Mouse (Mus musculus): ENCODE measurements around the gene Spata5. TPM values are rescaled to one million over a fixed set of nuclear protein-coding genes. Genes with fewer than 3 reads are reported as not detected.

Spata5 gene
- polyA plus RNA-seq, 1 experiment from 2014 or later = 43.4 TPM

DNA sequence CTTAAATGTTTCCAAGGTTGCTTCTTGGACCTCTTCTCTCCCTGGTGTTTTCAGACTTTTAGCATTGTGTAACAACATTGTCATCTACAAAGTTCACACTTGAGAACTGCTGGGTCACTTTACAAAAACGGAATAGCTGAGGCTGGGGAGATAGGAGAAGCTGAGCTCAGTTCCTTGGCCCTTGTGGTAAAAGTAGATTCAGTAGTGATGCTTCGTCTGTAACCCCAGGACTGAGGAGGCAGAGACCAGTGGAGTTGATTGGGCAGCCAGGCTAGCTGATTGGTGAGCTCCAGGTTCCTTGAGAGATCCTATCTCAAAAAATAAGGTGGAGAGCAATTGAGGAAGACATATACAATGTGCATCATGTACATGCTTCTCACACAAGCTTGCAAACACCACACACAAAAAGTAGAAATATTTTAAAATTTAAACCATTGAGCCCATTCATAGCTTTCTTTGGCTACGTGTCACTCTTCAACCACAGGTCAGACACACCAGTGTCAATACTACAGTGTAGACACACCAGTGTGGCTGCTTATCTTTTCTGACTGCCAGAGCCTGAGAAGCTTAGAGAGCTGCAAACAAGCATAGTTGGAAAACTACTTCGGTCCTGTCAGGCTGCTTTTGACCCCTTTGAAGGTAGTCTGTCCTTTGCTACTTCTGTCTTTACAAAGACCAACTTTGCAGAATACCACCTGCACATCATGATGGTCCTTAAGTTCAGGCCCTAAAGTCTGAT is 138.2 kb downstream of the Spata5 start:
- Histone ChIP-seq H3K27me3 (ENCODE audit: insufficient read depth, low read length) (no peaks in the 10 kb centered on the region), H3K9ac (replicated peaks; ENCODE audit: low read length) (no peak overlapping the region), H3K4me3 (ENCODE audit: low read length) (no peak overlapping the region), H3K36me3 (ENCODE audit: insufficient read depth, low read length) (0 out of 2 replicates have a peak, but pooled peaks cover 3% of the 10 kb centered on the region), H3K27ac (ENCODE audit: low read length) (peak overlapping the region; percentile 91), H3K4me2 (replicated peaks; ENCODE audit: low read depth, low read length) (no peak overlapping the region), H3K4me1 (ENCODE audit: insufficient read depth, low read length) (peaks cover 22% of the 10 kb centered on the region), H3K9me3 (ENCODE audit: low read length) (no peaks in the 10 kb centered on the region)
- WGBS = 80% methylated on average over 4 of the region's 4 CpGs
- no peak for ATAC-seq (ENCODE audit: low FRiP score, low TSS enrichment)

DNA sequence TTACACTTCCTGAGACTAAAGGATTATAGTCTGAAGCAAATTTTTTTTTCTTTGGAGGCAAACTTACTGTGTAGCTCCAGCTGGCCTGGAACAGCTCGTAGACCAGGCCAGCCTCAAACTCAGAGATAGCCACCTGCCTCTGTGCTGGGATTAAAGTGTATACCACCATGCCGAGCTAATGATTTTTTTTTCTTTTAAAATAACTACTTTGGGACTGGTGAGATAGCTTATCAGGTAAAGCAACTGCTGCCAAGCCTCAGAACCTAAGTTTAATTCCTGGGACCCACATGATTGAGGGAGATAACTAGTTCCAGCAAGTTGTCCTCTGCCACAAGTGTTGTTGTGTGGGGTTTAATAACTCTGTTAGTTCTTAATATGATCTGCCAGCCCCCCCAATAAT is 139.6 kb downstream of the Spata5 start:
- WGBS = 88% methylated on average over 2 of the region's 2 CpGs
- ATAC-seq (ENCODE audit: low FRiP score, low TSS enrichment) = no peak
- H3K4me2 ChIP-seq (replicated peaks; ENCODE audit: low read depth, low read length) = no peak overlapping the region

DNA sequence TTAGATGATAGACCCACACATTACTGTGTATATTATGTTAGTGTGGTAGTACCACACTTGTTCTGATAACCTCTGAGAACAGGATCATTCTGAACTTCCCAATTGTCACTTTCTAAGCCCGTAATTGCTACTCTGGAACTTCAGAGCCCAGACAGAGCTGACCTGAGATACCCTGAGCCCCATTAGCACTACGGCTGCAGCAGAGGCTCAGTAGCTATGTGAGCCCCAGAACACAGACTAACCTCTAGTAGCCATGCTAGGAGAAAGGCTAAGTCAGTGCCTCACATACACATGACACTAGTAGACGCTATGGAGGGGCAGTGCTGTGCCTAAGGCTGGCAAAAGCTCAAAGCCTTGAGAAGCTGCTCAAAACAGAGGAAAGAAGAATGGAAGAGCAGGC is 141.8 kb downstream of the Spata5 start:
- H3K27ac ChIP-seq (ENCODE audit: low read length) = no peak overlapping the region
- 0 out of 2 replicates have a peak, but pooled peaks cover 3% of the 10 kb centered on the region for H3K36me3 ChIP-seq (ENCODE audit: insufficient read depth, low read length)
- H3K9ac ChIP-seq (replicated peaks; ENCODE audit: low read length) = no peak overlapping the region
- no peak for ATAC-seq (ENCODE audit: low FRiP score, low TSS enrichment)
- H3K4me1 ChIP-seq (ENCODE audit: insufficient read depth, low read length) = peaks cover 12% of the 10 kb centered on the region
- H3K27me3 ChIP-seq (ENCODE audit: insufficient read depth, low read length) = no peaks in the 10 kb centered on the region
- no peaks in the 10 kb centered on the region for H3K9me3 ChIP-seq (ENCODE audit: low read length)
- no peak overlapping the region for H3K4me2 ChIP-seq (replicated peaks; ENCODE audit: low read depth, low read length)
- 79% methylated on average over 3 of the region's 3 CpGs for WGBS
- no peak overlapping the region for H3K4me3 ChIP-seq (ENCODE audit: low read length)

More for the DNA sequence above, 139.6 kb downstream of the Spata5 start:
- Histone ChIP-seq H3K27me3 (ENCODE audit: insufficient read depth, low read length) (no peaks in the 10 kb centered on the region), H3K4me1 (ENCODE audit: insufficient read depth, low read length) (peaks cover 22% of the 10 kb centered on the region), H3K36me3 (ENCODE audit: insufficient read depth, low read length) (0 out of 2 replicates have a peak, but pooled peaks cover 3% of the 10 kb centered on the region), H3K9me3 (ENCODE audit: low read length) (no peaks in the 10 kb centered on the region), H3K27ac (ENCODE audit: low read length) (no peak overlapping the region), H3K9ac (replicated peaks; ENCODE audit: low read length) (no peak overlapping the region), H3K4me3 (ENCODE audit: low read length) (no peak overlapping the region)

DNA sequence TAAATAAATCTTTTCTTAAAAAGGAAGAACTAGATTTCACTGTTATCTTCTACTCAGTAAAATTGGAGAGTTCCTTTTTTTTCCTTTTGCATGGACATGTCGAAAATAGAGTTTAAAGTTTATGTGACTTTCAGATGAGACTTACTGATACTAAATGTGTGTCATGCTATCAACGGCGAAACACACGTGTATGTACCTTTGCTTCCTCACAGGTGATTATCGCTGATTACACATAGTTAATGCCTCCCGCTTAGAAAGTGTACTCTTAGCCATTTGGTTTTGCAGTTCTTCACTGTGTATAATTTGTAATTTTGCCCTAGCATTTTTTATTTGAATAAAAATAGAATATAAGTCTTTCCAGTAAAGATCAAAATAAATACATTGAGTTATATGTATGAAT is 146.4 kb downstream of the Spata5 start:
- Histone ChIP-seq H3K27ac (ENCODE audit: low read length) (no peak overlapping the region), H3K9me3 (ENCODE audit: low read length) (no peaks in the 10 kb centered on the region), H3K27me3 (ENCODE audit: insufficient read depth, low read length) (no peaks in the 10 kb centered on the region), H3K9ac (replicated peaks; ENCODE audit: low read length) (no peak overlapping the region), H3K4me3 (ENCODE audit: low read length) (no peak overlapping the region), H3K4me2 (replicated peaks; ENCODE audit: low read depth, low read length) (no peak overlapping the region), H3K36me3 (ENCODE audit: insufficient read depth, low read length) (no peaks in the 10 kb centered on the region), H3K4me1 (ENCODE audit: insufficient read depth, low read length) (no peaks in the 10 kb centered on the region; the same call in 1 of the 2 replicates)
- 92% methylated on average over 6 of the region's 6 CpGs for WGBS
- no peak for ATAC-seq (ENCODE audit: low FRiP score, low TSS enrichment)

DNA sequence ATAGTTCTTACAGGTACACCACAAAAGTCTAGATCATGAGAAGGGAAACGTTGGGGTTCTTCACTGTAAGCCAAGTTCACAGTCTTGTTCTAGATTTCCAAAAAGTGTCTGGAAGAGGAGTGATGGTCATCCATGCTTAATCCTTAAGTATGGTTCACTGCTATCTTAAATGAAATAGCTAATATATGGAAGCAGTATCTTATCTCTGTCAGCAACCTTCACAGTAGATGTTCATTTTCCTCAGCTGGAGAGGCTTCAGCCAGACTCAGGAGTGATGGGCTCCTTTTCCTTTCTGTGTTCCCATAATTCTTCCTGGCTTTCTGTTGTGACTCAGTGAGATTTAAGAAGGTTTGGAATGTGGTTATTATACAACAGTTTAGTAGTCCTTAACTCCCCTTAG is 147.8 kb downstream of the Spata5 start:
- 87% methylated on average over 1 of the region's 1 CpGs for WGBS
- Histone ChIP-seq H3K4me2 (replicated peaks; ENCODE audit: low read depth, low read length) (no peak overlapping the region), H3K4me3 (ENCODE audit: low read length) (no peak overlapping the region), H3K4me1 (ENCODE audit: insufficient read depth, low read length) (no peaks in the 10 kb centered on the region; the same call in 1 of the 2 replicates), H3K36me3 (ENCODE audit: insufficient read depth, low read length) (no peaks in the 10 kb centered on the region), H3K27me3 (ENCODE audit: insufficient read depth, low read length) (no peaks in the 10 kb centered on the region), H3K27ac (ENCODE audit: low read length) (no peak overlapping the region), H3K9me3 (ENCODE audit: low read length) (no peaks in the 10 kb centered on the region), H3K9ac (replicated peaks; ENCODE audit: low read length) (no peak overlapping the region)
- ATAC-seq (ENCODE audit: low FRiP score, low TSS enrichment) = no peak

DNA sequence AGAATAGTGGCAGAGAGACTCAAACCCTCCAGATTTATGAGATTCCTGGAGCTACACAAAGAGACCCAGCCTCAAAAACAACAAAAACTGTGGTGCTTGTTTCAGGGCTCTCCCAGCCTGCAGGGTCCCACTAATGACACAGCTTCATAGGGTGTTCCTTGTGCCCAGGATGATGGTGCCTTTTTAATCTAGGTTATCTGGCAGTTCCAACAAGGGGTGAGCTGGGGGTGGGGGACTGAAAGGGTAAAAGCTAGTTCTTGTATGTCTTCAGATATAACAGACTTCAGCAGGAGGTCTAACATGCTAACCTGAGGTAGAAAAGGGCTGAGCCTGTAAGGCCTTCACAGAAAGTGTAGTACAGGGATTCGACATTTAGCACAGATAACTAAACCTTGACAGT is 149.1 kb downstream of the Spata5 start:
- H3K27me3 ChIP-seq (ENCODE audit: insufficient read depth, low read length) = no peaks in the 10 kb centered on the region
- H3K4me1 ChIP-seq (ENCODE audit: insufficient read depth, low read length) = no peaks in the 10 kb centered on the region; the same call in 1 of the 2 replicates
- H3K4me2 ChIP-seq (replicated peaks; ENCODE audit: low read depth, low read length) = no peak overlapping the region
- no peak overlapping the region for H3K4me3 ChIP-seq (ENCODE audit: low read length)
- no peak for ATAC-seq (ENCODE audit: low FRiP score, low TSS enrichment)
- no peak overlapping the region for H3K9ac ChIP-seq (replicated peaks; ENCODE audit: low read length)
- no peaks in the 10 kb centered on the region for H3K9me3 ChIP-seq (ENCODE audit: low read length)
- WGBS = 85% methylated on average over 1 of the region's 1 CpGs
- no peak overlapping the region for H3K27ac ChIP-seq (ENCODE audit: low read length)
- H3K36me3 ChIP-seq (ENCODE audit: insufficient read depth, low read length) = no peaks in the 10 kb centered on the region

DNA sequence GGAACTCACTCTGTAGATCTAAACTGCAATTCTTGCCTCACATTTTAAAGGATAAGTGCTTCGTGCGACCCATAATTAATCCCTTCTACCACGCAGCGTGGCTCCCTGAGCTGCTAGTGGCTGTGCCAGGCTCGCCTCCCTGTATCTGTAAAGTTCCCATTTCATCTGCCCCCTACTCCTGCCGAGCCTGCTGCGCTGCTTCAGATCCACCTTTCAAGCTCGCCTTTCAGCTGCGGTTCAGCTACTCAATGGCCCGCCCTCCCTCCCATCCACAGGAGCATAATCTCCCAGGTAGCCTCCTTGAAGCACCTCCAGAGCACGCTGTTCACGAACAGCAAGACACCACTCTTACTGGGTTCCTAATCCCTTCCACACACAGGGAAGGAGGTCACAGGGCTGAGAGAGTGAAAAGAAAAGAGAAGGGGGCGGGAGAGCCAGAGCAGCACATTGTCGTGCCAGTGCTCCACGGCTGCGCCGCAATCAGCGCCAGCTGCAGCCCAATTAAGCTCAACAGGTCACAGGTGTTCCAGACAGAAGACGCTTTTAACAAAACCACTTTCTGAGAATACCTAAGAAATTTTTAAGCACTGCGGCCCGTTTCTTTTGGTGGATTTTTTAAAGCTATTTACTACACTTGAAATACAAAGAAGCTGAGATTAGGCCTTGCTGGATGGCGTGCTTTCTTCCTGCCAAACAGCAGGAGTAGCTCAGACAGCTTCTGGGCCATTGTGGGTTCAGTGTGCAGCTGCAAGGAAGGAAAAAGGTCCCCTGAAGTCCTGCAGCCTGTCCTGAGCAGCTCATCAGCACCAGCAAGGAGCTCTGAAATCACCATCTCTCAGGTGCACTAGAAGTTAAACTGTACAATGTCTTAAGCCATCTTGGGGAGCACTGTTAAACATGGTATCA is 150.2 kb downstream of the Spata5 start:
- H3K4me2 ChIP-seq (replicated peaks; ENCODE audit: low read depth, low read length) = no peak overlapping the region
- no peaks in the 10 kb centered on the region for H3K9me3 ChIP-seq (ENCODE audit: low read length)
- no peaks in the 10 kb centered on the region for H3K36me3 ChIP-seq (ENCODE audit: insufficient read depth, low read length)
- no peak overlapping the region for H3K9ac ChIP-seq (replicated peaks; ENCODE audit: low read length)
- 63% methylated on average over 22 of the region's 22 CpGs for WGBS
- H3K4me1 ChIP-seq (ENCODE audit: insufficient read depth, low read length) = no peaks in the 10 kb centered on the region; the same call in 1 of the 2 replicates
- ATAC-seq (ENCODE audit: low FRiP score, low TSS enrichment) = no peak
- no peaks in the 10 kb centered on the region for H3K27me3 ChIP-seq (ENCODE audit: insufficient read depth, low read length)
- no peak overlapping the region for H3K27ac ChIP-seq (ENCODE audit: low read length)
- no peak overlapping the region for H3K4me3 ChIP-seq (ENCODE audit: low read length)

DNA sequence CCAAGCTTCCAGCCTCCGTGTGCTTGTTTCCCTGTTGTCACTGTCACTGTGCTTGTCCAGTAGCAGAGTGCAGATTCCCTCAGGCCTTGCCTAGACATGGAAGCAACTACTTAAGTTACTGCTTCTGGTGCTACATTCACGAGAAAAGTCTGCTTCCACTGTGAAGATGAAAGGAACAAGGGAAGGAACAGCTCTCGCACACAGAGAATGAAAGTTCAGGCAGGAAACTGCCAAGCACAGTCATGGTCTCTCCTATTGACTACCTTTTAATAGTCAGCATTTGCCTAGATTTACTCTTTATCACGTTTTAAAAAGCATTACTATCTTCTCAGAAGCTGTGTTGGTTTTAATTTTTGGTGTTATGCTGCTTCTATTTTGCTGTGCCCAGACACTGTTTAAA is 151.9 kb downstream of the Spata5 start:
- WGBS = 51% methylated on average over 4 of the region's 4 CpGs
- Histone ChIP-seq H3K4me1 (ENCODE audit: insufficient read depth, low read length) (no peaks in the 10 kb centered on the region; the same call in 1 of the 2 replicates), H3K27ac (ENCODE audit: low read length) (no peak overlapping the region), H3K4me3 (ENCODE audit: low read length) (no peak overlapping the region), H3K9me3 (ENCODE audit: low read length) (no peaks in the 10 kb centered on the region), H3K4me2 (replicated peaks; ENCODE audit: low read depth, low read length) (no peak overlapping the region), H3K36me3 (ENCODE audit: insufficient read depth, low read length) (no peaks in the 10 kb centered on the region), H3K9ac (replicated peaks; ENCODE audit: low read length) (no peak overlapping the region), H3K27me3 (ENCODE audit: insufficient read depth, low read length) (no peaks in the 10 kb centered on the region)
- ATAC-seq (ENCODE audit: low FRiP score, low TSS enrichment) = no peak

DNA sequence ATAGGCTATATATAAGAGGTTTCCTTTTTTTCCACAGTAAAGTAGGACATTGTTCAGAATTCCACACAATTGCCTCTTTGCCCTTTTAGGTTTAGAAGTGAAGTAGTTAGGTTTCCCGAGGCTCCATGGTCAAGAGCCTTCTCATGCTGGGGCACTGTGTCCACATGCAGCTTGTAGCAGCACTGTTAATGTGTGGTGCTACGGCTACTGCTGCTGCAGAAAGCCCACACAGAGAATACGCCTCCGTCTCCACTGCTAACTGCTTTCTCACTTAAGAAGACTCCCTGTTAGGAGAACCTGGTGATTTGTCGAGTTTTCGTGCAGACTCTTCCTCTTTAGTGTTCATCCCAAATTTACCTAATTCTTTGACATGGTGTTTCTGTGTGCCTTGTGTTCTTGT is 152.4 kb downstream of the Spata5 start:
- ATAC-seq (ENCODE audit: low FRiP score, low TSS enrichment) = no peak
- no peaks in the 10 kb centered on the region for H3K36me3 ChIP-seq (ENCODE audit: insufficient read depth, low read length)
- H3K9me3 ChIP-seq (ENCODE audit: low read length) = no peaks in the 10 kb centered on the region
- no peak overlapping the region for H3K4me3 ChIP-seq (ENCODE audit: low read length)
- 83% methylated on average over 6 of the region's 6 CpGs for WGBS
- no peak overlapping the region for H3K27ac ChIP-seq (ENCODE audit: low read length)
- no peaks in the 10 kb centered on the region; the same call in 1 of the 2 replicates for H3K4me1 ChIP-seq (ENCODE audit: insufficient read depth, low read length)
- H3K4me2 ChIP-seq (replicated peaks; ENCODE audit: low read depth, low read length) = no peak overlapping the region
- no peak overlapping the region for H3K9ac ChIP-seq (replicated peaks; ENCODE audit: low read length)
- no peaks in the 10 kb centered on the region for H3K27me3 ChIP-seq (ENCODE audit: insufficient read depth, low read length)

Measured in kidney, embryonic 16.5 days (tissue).